Mouse (Mus musculus) layer of hippocampus, adult 2 months (tissue): ENCODE measurements around the gene Zfp341. TPM values are rescaled to one million over a fixed set of nuclear protein-coding genes. Genes with fewer than 3 reads are reported as not detected.

Source experiments
- DNase-seq, 2 experiments: peaks; one replicate each; pipeline ENCODE4 v3.0.0; 2022; ENCODE audit warnings: low spot score in 2 of 2
- H3K27ac ChIP-seq: fragments of 200-600 bp; 2 replicates; pipeline ENCODE4 v1.8.1; 2022
- H3K4me3 ChIP-seq: fragments of 200-600 bp; 2 replicates; pipeline ENCODE4 v1.8.1; 2022; ENCODE audit warnings: mild to moderate bottlenecking
- CTCF ChIP-seq: fragments of 200-600 bp; conservative IDR thresholded peaks from 2 replicates; pipeline ENCODE4 v1.8.1; 2022; ENCODE audit warnings: antibody characterized with exemption, mild to moderate bottlenecking, moderate library complexity
- total RNA-seq, 2 experiments: library from RNA; stranded (reverse); gene quantifications; 2 replicates each; pipeline ENCODE4 v1.2.3; 2021

The Zfp341 gene
- total RNA-seq, 2 experiments from 2014 or later, result 9.1 to 10.8 TPM

GRCm38 (mm10) chr2:154572996-154573395 is 40.1 kb upstream of the Zfp341 start:
- Histone ChIP-seq H3K4me3 (no peak overlapping the region), H3K27ac (no peak overlapping the region)
- DNase-seq, result no peak
- no peak for TF ChIP-seq CTCF

GRCm38 (mm10) chr2:154574271-154574670 is 38.8 kb upstream of the Zfp341 start:
- Histone ChIP-seq H3K4me3 (no peak overlapping the region), H3K27ac (no peak overlapping the region)
- no peak for DNase-seq
- TF ChIP-seq CTCF, result no peak

DNA sequence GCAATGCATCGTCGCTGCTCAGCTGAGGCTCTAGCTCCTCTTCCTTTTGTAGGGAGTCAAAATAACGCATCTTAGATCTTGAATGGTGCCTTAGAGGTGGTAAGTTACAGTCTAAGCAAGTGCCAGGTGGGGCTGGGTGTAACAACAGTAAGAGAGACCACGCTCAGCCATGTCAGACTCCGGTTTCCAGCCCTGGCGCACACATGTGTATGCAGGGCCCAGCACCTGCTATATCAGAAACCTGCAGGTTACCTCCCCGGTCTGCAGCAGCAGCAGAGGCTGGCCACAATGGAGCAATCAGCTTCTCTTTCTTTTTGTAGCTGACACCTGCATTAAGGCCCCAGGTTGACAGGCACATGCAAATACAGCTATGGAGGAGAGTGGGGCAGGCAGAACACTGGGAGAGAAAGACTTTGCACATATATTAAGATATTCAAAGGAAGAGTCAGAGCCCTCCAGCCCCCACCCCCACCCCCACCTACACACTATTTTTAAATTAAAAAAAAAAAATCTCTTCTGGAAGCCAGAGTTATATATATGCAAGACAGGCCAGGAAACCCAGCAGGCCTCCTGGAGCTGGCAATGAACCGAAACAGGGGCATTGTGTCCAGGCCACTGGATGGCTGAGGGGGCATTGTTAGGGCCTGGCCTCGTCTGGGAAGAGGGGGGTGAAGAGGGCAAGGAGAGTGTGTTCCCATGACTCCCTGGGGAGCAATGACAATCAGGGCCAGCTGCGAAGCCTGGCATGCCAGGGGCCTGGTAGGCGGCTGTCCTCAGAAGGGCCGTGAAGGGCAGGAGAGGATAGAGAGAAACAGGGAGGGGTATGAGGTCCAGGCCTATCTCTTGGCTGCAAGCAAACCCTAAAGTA is 36.0 kb upstream of the Zfp341 start:
- no peak overlapping the region for H3K27ac ChIP-seq
- TF ChIP-seq CTCF, result no peak
- no peak overlapping the region for H3K4me3 ChIP-seq
- DNase-seq, result no peak

DNA sequence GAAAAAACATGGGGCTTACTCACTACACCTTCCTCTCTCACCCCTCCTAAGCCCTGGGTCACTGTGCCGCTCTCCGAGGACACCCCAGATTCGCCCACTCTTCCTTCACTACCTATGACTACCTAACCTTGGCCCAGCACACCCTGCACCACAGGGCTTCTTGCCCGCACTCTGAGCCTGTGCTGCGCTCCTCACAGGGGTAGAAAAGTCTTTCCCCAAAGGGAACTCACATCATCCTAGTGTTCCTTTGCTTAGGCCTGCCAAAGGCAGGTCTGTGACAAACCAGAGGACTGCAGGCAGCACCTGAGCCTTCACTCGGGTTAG is 35.4 kb upstream of the Zfp341 start:
- no peak overlapping the region for H3K4me3 ChIP-seq
- no peak for DNase-seq
- no peak for TF ChIP-seq CTCF
- no peak overlapping the region for H3K27ac ChIP-seq

DNA sequence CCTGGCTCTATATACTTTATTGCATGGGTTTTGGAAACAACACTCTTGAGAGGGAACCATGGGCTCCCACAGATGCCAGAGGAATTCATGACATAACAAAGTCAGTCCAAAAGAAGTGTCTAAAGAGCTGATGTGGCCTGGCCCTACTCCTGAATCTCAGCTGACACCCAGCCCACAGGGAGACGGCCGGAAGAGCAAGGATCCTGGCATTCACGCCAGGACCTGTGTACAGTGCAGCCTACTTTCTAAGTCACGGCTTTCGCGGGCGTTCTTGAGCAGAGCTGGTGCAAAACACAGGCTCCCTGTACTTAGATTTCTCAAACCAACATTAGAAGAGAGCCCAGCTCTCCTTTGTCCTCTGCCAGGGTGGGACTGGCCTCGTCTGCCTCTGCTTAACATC is 32.5 kb upstream of the Zfp341 start:
- H3K27ac ChIP-seq, result no peak overlapping the region

DNA sequence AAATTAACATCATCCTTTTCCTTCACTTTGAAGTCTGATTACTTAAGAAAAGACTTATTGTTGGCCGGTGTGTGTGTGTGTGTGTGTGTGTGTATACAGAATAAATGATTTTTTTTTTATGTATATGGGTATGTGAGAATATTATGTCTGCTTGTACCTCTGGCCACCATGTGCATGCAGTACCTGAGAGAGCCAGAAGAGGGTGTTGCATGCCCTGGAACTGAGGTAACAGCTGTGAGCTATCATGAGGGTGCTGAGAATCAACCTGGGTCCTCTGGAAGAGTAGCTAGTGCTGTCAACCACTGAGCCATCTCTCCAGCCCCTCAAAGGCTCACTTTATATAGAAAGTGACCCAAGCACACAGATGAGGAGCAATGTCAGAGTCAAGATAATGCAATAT is 31.7 kb upstream of the Zfp341 start:
- Histone ChIP-seq H3K27ac (no peak overlapping the region), H3K4me3 (no peak overlapping the region)
- no peak for DNase-seq
- TF ChIP-seq CTCF, result peak; percentile 39

More for the DNA sequence above, 32.5 kb upstream of the Zfp341 start:
- no peak for DNase-seq
- no peak overlapping the region for H3K4me3 ChIP-seq
- TF ChIP-seq CTCF, result no peak

- peak overlapping the region; percentile 43; the same call in 1 of the 2 replicates for H3K27ac ChIP-seq
- H3K4me3 ChIP-seq, result no peak overlapping the region
- DNase-seq, result peak; percentile 93 to 94
- no peak for TF ChIP-seq CTCF
Measured at GRCm38 (mm10) chr2:154583906-154584872, 28.9 kb upstream of the Zfp341 start.

GRCm38 (mm10) chr2:154584931-154585601 is 28.0 kb upstream of the Zfp341 start:
- peak overlapping the region; percentile 43; the same call in 1 of the 2 replicates for H3K27ac ChIP-seq
- no peak for DNase-seq
- no peak overlapping the region for H3K4me3 ChIP-seq
- no peak for TF ChIP-seq CTCF

- TF ChIP-seq CTCF, result peak; percentile 66
- Histone ChIP-seq H3K27ac (no peak overlapping the region), H3K4me3 (no peak overlapping the region)
- peak in 1 of 2 experiments; percentile 47 for DNase-seq
Measured at GRCm38 (mm10) chr2:154586405-154586804, 26.7 kb upstream of the Zfp341 start.

DNA sequence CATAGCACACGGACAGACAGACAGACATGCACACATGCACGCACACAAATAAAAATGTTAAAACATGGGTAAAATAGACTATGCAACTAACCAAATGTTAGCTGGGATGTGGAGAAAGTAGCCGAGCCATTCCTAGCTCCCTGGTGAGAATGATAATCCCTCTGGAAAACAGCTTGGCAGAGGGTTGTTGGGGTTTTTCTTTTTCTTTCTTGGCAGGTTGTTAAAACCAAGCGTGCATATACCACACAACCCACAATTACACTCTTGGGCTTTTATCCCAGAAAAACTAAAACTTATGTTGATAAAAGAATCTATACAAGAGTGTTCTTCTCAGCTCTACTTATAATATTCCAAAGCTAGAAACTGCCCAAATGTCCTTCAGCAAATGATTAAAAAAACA is 24.0 kb upstream of the Zfp341 start:
- H3K4me3 ChIP-seq, result no peak overlapping the region
- DNase-seq, result no peak
- TF ChIP-seq CTCF, result no peak
- H3K27ac ChIP-seq, result no peak overlapping the region

DNA sequence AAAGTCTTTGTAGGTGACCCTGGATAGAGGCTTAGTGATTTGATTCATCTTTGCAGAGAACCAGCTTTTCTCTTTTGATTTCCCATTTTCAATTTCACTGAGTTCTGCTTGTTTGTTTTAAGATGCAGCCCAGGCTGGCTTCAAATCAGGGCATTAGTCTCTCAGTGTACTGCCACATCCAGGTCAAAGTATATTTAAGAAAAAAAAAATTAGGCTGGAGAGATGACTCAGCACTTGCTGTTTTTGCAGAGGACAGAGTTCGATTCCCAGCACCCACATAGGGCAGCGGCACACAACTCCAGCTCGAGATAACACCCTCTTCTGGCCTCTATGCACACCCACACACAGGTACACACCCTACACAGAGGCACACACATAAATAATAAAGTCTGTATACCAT is 21.9 kb upstream of the Zfp341 start:
- DNase-seq, result no peak
- Histone ChIP-seq H3K4me3 (no peak overlapping the region), H3K27ac (no peak overlapping the region)
- TF ChIP-seq CTCF, result no peak

- DNase-seq, result no peak
- Histone ChIP-seq H3K4me3 (no peak overlapping the region), H3K27ac (no peak overlapping the region)
Measured at GRCm38 (mm10) chr2:154593025-154593424, 20.1 kb upstream of the Zfp341 start.

GRCm38 (mm10) chr2:154595775-154596174 is 17.3 kb upstream of the Zfp341 start:
- TF ChIP-seq CTCF, result no peak
- H3K27ac ChIP-seq, result no peak overlapping the region
- DNase-seq, result no peak
- no peak overlapping the region for H3K4me3 ChIP-seq

More at GRCm38 (mm10) chr2:154593025-154593424, 20.1 kb upstream of the Zfp341 start:
- peak; percentile 75 for TF ChIP-seq CTCF
